Comparison of ENCODE assay signal across 8 mouse cellular contexts in genomic region chr17:25791320-25791842, GRCm38 (mm10). TPM values are rescaled to one million over a fixed set of nuclear protein-coding genes. Genes with fewer than 3 reads are reported as not detected.
A peak's percentile ranks its signal among the peaks of the same experiment; 100 is the strongest.
DNase-seq lines count a peak whose midpoint lies in the region; ATAC-seq and TF ChIP-seq lines count a peak whose summit lies in the region.

No protein-coding gene starts in this region.

- peak overlapping the region; percentile 72 for H3K9ac ChIP-seq in forebrain, embryonic 14.5 days (ENCODE audit: low read length)
- H3K9ac ChIP-seq in liver, embryonic 16.5 days (ENCODE audit: low read depth, low read length), result peak overlapping the region; percentile 78

- no peak for DNase-seq in heart, embryonic 10.5 days (ENCODE audit: low spot score)
- DNase-seq in heart, postnatal 14 days, result no peak
- no peak for DNase-seq in forebrain, embryonic 14.5 days (ENCODE audit: low spot score)
- DNase-seq in natural killer cell, adult 2 months (ENCODE audit: low spot score in 2 of 2), result no peak
- DNase-seq in embryo, embryonic 11 days, result no peak
- no peak for DNase-seq in urinary bladder, adult 18-20 months (ENCODE audit: low spot score in 2 of 2)

- intact Hi-C loops in heart, postnatal 14 days (cut with DNase I), result no loop called here

- TF ChIP-seq CTCF in E14TG2a.4 (conservative IDR thresholded peaks at IDR 0.05; ENCODE audit: low read length), result no peak

- no peak; the same call in 1 of the 2 replicates for ATAC-seq in forebrain, embryonic 14.5 days
- ATAC-seq in liver, embryonic 16.5 days (ENCODE audit: low read depth), result no peak

- H3K27ac ChIP-seq in heart, embryonic 10.5 days, result peak overlapping the region; percentile 94
- H3K27ac ChIP-seq in forebrain, embryonic 14.5 days (ENCODE audit: low read depth, low read length), result peak overlapping the region; percentile 93
- H3K27ac ChIP-seq in liver, embryonic 16.5 days (ENCODE audit: low read length), result peak overlapping the region; percentile 92

- H3K4me3 ChIP-seq in heart, embryonic 10.5 days, result peak overlapping the region; percentile 79
- peak overlapping the region; percentile 91 for H3K4me3 ChIP-seq in E14TG2a.4 (replicated peaks; ENCODE audit: low read length)
- peak overlapping the region; percentile 65 for H3K4me3 ChIP-seq in forebrain, embryonic 14.5 days (ENCODE audit: low read depth, low read length)
- H3K4me3 ChIP-seq in liver, embryonic 16.5 days (ENCODE audit: low read depth, low read length), result peak overlapping the region; percentile 86

- peak overlapping the region; percentile 95 for H3K4me2 ChIP-seq in forebrain, embryonic 14.5 days (ENCODE audit: low read length)
- peak overlapping the region; percentile 91 for H3K4me2 ChIP-seq in liver, embryonic 16.5 days (ENCODE audit: low read depth, low read length)

- no peaks in the 10 kb centered on the region for H3K27me3 ChIP-seq in heart, embryonic 10.5 days (ENCODE audit: insufficient read depth, poor library complexity, severe bottlenecking)
- peaks cover 13% of the 10 kb centered on the region for H3K27me3 ChIP-seq in E14TG2a.4 (ENCODE audit: insufficient read depth, low read length)
- no peaks in the 10 kb centered on the region for H3K27me3 ChIP-seq in forebrain, embryonic 14.5 days (replicated peaks; ENCODE audit: control insufficient read depth, insufficient read depth, low read length)
- H3K27me3 ChIP-seq in liver, embryonic 16.5 days (ENCODE audit: control insufficient read depth, insufficient read depth, low read depth, low read length), result no peaks in the 10 kb centered on the region

- no peaks in the 10 kb centered on the region for H3K9me3 ChIP-seq in heart, embryonic 10.5 days
- H3K9me3 ChIP-seq in E14TG2a.4 (ENCODE audit: low read length), result no peaks in the 10 kb centered on the region
- no peaks in the 10 kb centered on the region for H3K9me3 ChIP-seq in forebrain, embryonic 14.5 days (replicated peaks; ENCODE audit: control insufficient read depth, low read length)
- H3K9me3 ChIP-seq in liver, embryonic 16.5 days (replicated peaks; ENCODE audit: control insufficient read depth, low read length), result no peaks in the 10 kb centered on the region

- peaks cover 49% of the 10 kb centered on the region for H3K36me3 ChIP-seq in heart, embryonic 10.5 days
- peaks cover 43% of the 10 kb centered on the region for H3K36me3 ChIP-seq in E14TG2a.4 (ENCODE audit: insufficient read depth, low read length)
- peaks cover 24% of the 10 kb centered on the region for H3K36me3 ChIP-seq in forebrain, embryonic 14.5 days (ENCODE audit: control insufficient read depth, insufficient read depth, low read length)
- H3K36me3 ChIP-seq in liver, embryonic 16.5 days (ENCODE audit: control insufficient read depth, insufficient read depth), result no peaks in the 10 kb centered on the region

- H3K4me1 ChIP-seq in heart, embryonic 10.5 days, result peaks cover 57% of the 10 kb centered on the region
- peaks cover 58% of the 10 kb centered on the region for H3K4me1 ChIP-seq in E14TG2a.4 (replicated peaks; ENCODE audit: low read depth, low read length)
- peaks cover 34% of the 10 kb centered on the region for H3K4me1 ChIP-seq in forebrain, embryonic 14.5 days (ENCODE audit: control insufficient read depth, insufficient read depth, low read length)
- H3K4me1 ChIP-seq in liver, embryonic 16.5 days (ENCODE audit: control insufficient read depth, low read depth, low read length), result peaks cover 31% of the 10 kb centered on the region

- 32% methylated on average over 19 of the region's 19 CpGs for WGBS in heart, embryonic 10.5 days
- 27% methylated on average over 19 of the region's 19 CpGs for WGBS in forebrain, embryonic 14.5 days
- 27% methylated on average over 19 of the region's 19 CpGs for WGBS in liver, embryonic 16.5 days (ENCODE audit: insufficient replicate concordance)

RNA-seq across cellular contexts. Expression of gene Fam173a, which starts 1.3 kb away (rescaled TPM):
- 74.5 and 74.9 TPM in 2 replicates for polyA plus RNA-seq in heart, embryonic 10.5 days (2016; fragmentation: Nextera tagmentation; extraction: Ambion mirVana)
- 10 to 100 TPM; 36.4 to 37.4 TPM for total RNA-seq in heart, postnatal 14 days (2021)
- polyA plus RNA-seq in forebrain, embryonic 14.5 days (2014; fragmentation: Nextera tagmentation; extraction: Ambion mirVana), result 72.6 and 82.3 TPM in 2 replicates
- polyA plus RNA-seq in liver, embryonic 16.5 days (2015; fragmentation: Nextera tagmentation; extraction: Ambion mirVana), result 54.1 and 57.1 TPM in 2 replicates

RNA-seq across cellular contexts. Expression of gene AC134908.4, which starts 4.1 kb away (rescaled TPM):
- polyA plus RNA-seq in heart, embryonic 10.5 days (2016; fragmentation: Nextera tagmentation; extraction: Ambion mirVana), result 0.99 TPM in 1 of 2 replicates, not detected in the other
- not detected for total RNA-seq in heart, postnatal 14 days (2021)
- 0.57 and 0.88 TPM in 2 replicates for polyA plus RNA-seq in forebrain, embryonic 14.5 days (2014; fragmentation: Nextera tagmentation; extraction: Ambion mirVana)
- not detected in 2 replicates for polyA plus RNA-seq in liver, embryonic 16.5 days (2015; fragmentation: Nextera tagmentation; extraction: Ambion mirVana)

RNA-seq across cellular contexts. Expression of gene Ccdc78, which starts 5.0 kb away (rescaled TPM):
- 0.18 and 0.37 TPM in 2 replicates for polyA plus RNA-seq in heart, embryonic 10.5 days (2016; fragmentation: Nextera tagmentation; extraction: Ambion mirVana)
- under 1 TPM in 1 of 2 experiments, not detected in 1; 0.17 TPM for total RNA-seq in heart, postnatal 14 days (2021)
- 0.14 TPM in 1 of 2 replicates, not detected in the other for polyA plus RNA-seq in forebrain, embryonic 14.5 days (2014; fragmentation: Nextera tagmentation; extraction: Ambion mirVana)
- polyA plus RNA-seq in liver, embryonic 16.5 days (2015; fragmentation: Nextera tagmentation; extraction: Ambion mirVana), result 0.04 and 0.07 TPM in 2 replicates

RNA-seq across cellular contexts. Expression of gene Metrn, which starts 5.6 kb away (rescaled TPM):
- 44.3 and 48.0 TPM in 2 replicates for polyA plus RNA-seq in heart, embryonic 10.5 days (2016; fragmentation: Nextera tagmentation; extraction: Ambion mirVana)
- total RNA-seq in heart, postnatal 14 days (2021), result 10 to 100 TPM; 67.1 to 74.7 TPM
- polyA plus RNA-seq in forebrain, embryonic 14.5 days (2014; fragmentation: Nextera tagmentation; extraction: Ambion mirVana), result 8.4 and 9.8 TPM in 2 replicates
- polyA plus RNA-seq in liver, embryonic 16.5 days (2015; fragmentation: Nextera tagmentation; extraction: Ambion mirVana), result 11.8 and 12.1 TPM in 2 replicates

RNA-seq across cellular contexts. Expression of gene Haghl, which starts 5.9 kb away (rescaled TPM):
- polyA plus RNA-seq in heart, embryonic 10.5 days (2016; fragmentation: Nextera tagmentation; extraction: Ambion mirVana), result 58.0 and 63.8 TPM in 2 replicates
- total RNA-seq in heart, postnatal 14 days (2021), result 10 to 100 TPM; 15.0 to 15.1 TPM
- polyA plus RNA-seq in forebrain, embryonic 14.5 days (2014; fragmentation: Nextera tagmentation; extraction: Ambion mirVana), result 106 and 130 TPM in 2 replicates
- 6.9 and 7.0 TPM in 2 replicates for polyA plus RNA-seq in liver, embryonic 16.5 days (2015; fragmentation: Nextera tagmentation; extraction: Ambion mirVana)
